Mouse (Mus musculus): ENCODE results near the gene Fut11. TPM values are rescaled to one million over a fixed set of nuclear protein-coding genes. Genes with fewer than 3 reads are reported as not detected.

The Fut11 gene
- polyA plus RNA-seq, 1 experiment from 2014 or later = 29.2 TPM

DNA sequence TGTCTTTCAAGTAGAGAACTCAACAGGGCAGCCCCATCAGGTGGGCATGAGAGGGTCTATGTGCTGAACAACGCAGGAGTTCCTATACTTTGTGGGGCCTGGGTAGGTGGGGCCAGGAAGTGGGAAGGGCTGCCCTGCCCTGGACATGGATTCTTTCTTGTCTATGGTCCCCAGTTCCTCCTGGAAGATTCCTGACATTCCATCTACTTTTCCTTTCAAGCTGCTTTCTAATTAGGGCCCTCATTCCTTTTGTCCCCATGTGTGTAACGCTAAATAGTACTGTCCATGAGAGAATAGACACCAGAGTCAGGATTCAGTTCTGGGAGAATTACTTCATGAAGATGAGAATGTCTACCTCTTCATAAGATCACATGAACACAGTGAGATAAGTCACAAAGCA lies 31.2 kb upstream of the Fut11 start:
- DNase-seq = no peak
- no peak for ATAC-seq (ENCODE audit: insufficient read depth)
- no peaks in the 10 kb centered on the region for H3K9me3 ChIP-seq (ENCODE audit: low read depth, low read length)
- 0 out of 2 replicates have a peak overlapping the region, but pooled peaks have one; percentile 12 for H3K4me2 ChIP-seq
- no peak overlapping the region for H3K9ac ChIP-seq
- peak overlapping the region; percentile 36; the same call in 1 of the 2 replicates for H3K27ac ChIP-seq (ENCODE audit: low read depth)
- no peaks in the 10 kb centered on the region for H3K36me3 ChIP-seq (ENCODE audit: insufficient read depth)
- H3K4me3 ChIP-seq (ENCODE audit: low read depth, low read length) = no peak overlapping the region
- TF ChIP-seq CTCF (IDR thresholded peaks at IDR 0.05; ENCODE audit: low read depth) = no peak
- 57% methylated on average over 2 of the region's 2 CpGs for WGBS
- no peaks in the 10 kb centered on the region for H3K27me3 ChIP-seq (ENCODE audit: insufficient read depth, low read length)
- H3K4me1 ChIP-seq (ENCODE audit: insufficient read depth) = 0 out of 2 replicates have a peak, but pooled peaks cover 8% of the 10 kb centered on the region

- H3K9me3 ChIP-seq (ENCODE audit: low read depth, low read length) = no peaks in the 10 kb centered on the region
- H3K4me1 ChIP-seq (ENCODE audit: insufficient read depth) = 0 out of 2 replicates have a peak, but pooled peaks cover 8% of the 10 kb centered on the region
- DNase-seq = no peak
- H3K4me3 ChIP-seq (ENCODE audit: low read depth, low read length) = no peak overlapping the region; the same call in 1 of the 2 replicates
- peak overlapping the region; percentile 2; the same call in 1 of the 2 replicates for H3K27ac ChIP-seq (ENCODE audit: low read depth)
- H3K36me3 ChIP-seq (ENCODE audit: insufficient read depth) = no peaks in the 10 kb centered on the region
- no peak overlapping the region for H3K4me2 ChIP-seq
- ATAC-seq (ENCODE audit: insufficient read depth) = no peak
- no peaks in the 10 kb centered on the region for H3K27me3 ChIP-seq (ENCODE audit: insufficient read depth, low read length)
- TF ChIP-seq CTCF (IDR thresholded peaks at IDR 0.05; ENCODE audit: low read depth) = no peak
- H3K9ac ChIP-seq = peak overlapping the region; percentile 17; the same call in 1 of the 2 replicates
- WGBS = 40% methylated on average over 3 of the region's 3 CpGs
Measured at GRCm38 (mm10) chr14:20664436-20664835, 30.3 kb upstream of the Fut11 start.

GRCm38 (mm10) chr14:20667469-20667868 lies 27.3 kb upstream of the Fut11 start:
- H3K9ac ChIP-seq = no peak overlapping the region
- no peaks in the 10 kb centered on the region for H3K27me3 ChIP-seq (ENCODE audit: insufficient read depth, low read length)
- ATAC-seq (ENCODE audit: insufficient read depth) = no peak
- H3K4me2 ChIP-seq = no peak overlapping the region
- no peak overlapping the region for H3K27ac ChIP-seq (ENCODE audit: low read depth)
- no peak for TF ChIP-seq CTCF (IDR thresholded peaks at IDR 0.05; ENCODE audit: low read depth)
- no peak for DNase-seq
- H3K4me3 ChIP-seq (ENCODE audit: low read depth, low read length) = no peak overlapping the region
- WGBS = 59% methylated on average over 1 of the region's 1 CpGs
- H3K4me1 ChIP-seq (ENCODE audit: insufficient read depth) = 0 out of 2 replicates have a peak, but pooled peaks cover 5% of the 10 kb centered on the region
- H3K9me3 ChIP-seq (ENCODE audit: low read depth, low read length) = no peaks in the 10 kb centered on the region
- H3K36me3 ChIP-seq (ENCODE audit: insufficient read depth) = no peaks in the 10 kb centered on the region

DNA sequence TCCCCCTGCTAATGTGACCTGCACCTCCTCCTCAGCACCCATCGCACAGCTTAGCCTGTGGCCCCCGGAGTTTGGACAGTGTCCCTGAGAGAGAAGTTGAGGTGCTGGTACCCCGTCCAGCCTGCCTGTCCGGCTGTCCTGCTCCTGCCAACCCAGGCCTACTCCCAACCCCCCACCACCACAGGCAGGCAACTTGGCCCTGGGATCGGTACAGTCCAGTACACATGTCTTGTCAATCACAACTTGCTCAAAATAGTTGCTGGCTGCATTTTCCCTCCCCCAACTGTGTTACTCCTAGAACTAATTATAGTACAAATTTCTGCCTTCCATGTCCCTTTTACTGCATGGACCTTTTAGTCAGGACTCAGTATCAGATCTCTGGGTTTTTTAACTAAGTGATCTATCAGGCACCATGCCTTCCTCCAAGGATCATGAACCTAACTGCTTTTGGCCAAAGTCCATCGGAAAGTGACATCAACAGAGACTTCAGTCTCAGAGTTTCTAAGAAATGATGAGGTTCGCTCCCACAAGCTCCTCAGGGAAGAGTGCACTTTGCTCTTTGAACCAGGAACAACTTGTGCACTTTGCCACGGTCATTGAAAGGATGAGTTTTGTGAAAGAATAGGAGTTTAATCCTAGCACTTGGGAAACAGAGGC lies 26.5 kb upstream of the Fut11 start, which contains the start of gene Synpo2l:
Synpo2l (minus strand) TSS at position 201 of the 657 bp plus-strand sequence.
- DNase-seq (no peak), ATAC-seq (ENCODE audit: insufficient read depth) (no peak)
- 77% methylated on average over 8 of the region's 8 CpGs for whole genome bisulfite sequencing
- H3K36me3 ChIP-seq (ENCODE audit: insufficient read depth) = no peaks in the 10 kb centered on the region
- no peak within 1 kb of the TSS for H3K27ac ChIP-seq (ENCODE audit: low read depth)
- H3K4me3 ChIP-seq (ENCODE audit: low read depth, low read length) = no peak within 1 kb of the TSS
- no peak within 1 kb of the TSS for H3K9ac ChIP-seq
- no peaks in the 10 kb centered on the region for H3K27me3 ChIP-seq (ENCODE audit: insufficient read depth, low read length)
- no peaks in the 10 kb centered on the region for H3K9me3 ChIP-seq (ENCODE audit: low read depth, low read length)
- 0 out of 2 replicates have a peak, but pooled peaks cover 5% of the 10 kb centered on the region for H3K4me1 ChIP-seq (ENCODE audit: insufficient read depth)
- no peak for TF ChIP-seq CTCF (IDR thresholded peaks at IDR 0.05; ENCODE audit: low read depth)
- no peak within 1 kb of the TSS for H3K4me2 ChIP-seq

GRCm38 (mm10) chr14:20672990-20673389 lies 21.8 kb upstream of the Fut11 start:
- Histone ChIP-seq H3K4me2 (peak overlapping the region; percentile 68), H3K4me1 (ENCODE audit: insufficient read depth) (peaks cover 8% of the 10 kb centered on the region; the same call in 1 of the 2 replicates), H3K36me3 (ENCODE audit: insufficient read depth) (peaks cover 26% of the 10 kb centered on the region), H3K27ac (ENCODE audit: low read depth) (no peak overlapping the region), H3K4me3 (ENCODE audit: low read depth, low read length) (no peak overlapping the region), H3K9me3 (ENCODE audit: low read depth, low read length) (no peaks in the 10 kb centered on the region), H3K27me3 (ENCODE audit: insufficient read depth, low read length) (no peaks in the 10 kb centered on the region), H3K9ac (no peak overlapping the region)
- DNase-seq (peak; percentile 69), ATAC-seq (ENCODE audit: insufficient read depth) (no peak)
- TF ChIP-seq CTCF (IDR thresholded peaks at IDR 0.05; ENCODE audit: low read depth) = peak; percentile 56
- WGBS = 93% methylated on average over 2 of the region's 2 CpGs

DNA sequence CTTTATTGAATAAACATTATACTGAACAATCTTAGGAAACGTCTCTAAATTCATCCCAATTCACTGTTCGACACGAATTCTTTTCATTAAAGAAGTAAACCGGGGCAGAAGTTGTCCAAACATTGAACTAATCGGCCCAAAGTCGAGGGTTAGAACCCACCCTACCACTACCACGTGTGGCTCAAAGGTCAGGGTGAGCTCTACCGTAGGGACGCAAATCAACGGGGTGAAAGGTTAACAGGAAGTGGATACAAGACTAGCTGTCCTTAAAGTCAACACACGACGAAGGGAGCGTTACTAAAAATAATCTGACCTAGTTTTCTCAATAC lies 21.1 kb upstream of the Fut11 start:
- peak overlapping the region; percentile 63 for H3K4me3 ChIP-seq (ENCODE audit: low read depth, low read length)
- peak overlapping the region; percentile 48 for H3K9ac ChIP-seq

DNA sequence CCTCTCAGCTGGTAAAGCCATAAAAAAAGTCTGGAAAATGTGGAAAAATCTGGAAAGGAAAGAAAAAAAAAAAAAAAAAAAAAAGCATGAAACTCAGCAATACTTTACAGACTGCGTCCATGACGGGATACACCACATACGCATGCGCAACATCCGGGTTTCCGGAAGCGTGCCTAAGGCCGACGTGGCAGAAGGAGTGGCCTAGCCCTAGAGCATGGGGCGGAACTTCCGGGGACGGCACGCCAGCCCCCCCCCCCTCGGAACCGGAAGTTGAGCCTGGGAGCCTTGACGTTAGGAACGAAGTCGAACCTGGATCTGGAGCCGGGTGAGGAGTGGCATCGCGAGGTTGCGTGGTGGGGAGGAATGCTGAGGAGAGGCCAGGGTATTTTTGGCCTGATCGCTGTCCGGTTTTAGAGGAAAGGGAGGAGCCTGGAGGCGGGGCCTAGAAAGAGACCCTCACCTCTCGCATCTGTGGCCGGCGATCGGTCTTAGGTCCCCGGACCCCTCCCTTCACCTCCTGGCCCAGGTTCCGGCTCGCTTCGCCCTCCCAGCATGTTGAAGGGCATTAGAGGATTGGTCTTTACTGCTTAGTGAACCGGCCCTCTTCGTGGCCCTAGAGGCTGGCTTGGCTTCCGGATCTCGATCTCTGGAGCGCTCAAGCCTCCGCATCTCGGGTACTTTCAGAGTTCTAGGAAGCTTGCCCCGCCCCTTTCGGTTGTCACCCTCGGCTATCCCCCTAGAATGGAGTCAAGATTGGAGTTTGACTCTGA lies 20.5 kb upstream of the Fut11 start, which contains the start of gene Sec24c:
Sec24c (plus strand) TSS at position 245 of the 770 bp plus-strand sequence.
- ATAC-seq (ENCODE audit: insufficient read depth) (peak; percentile 96), DNase-seq (peak; percentile 100)
- Histone ChIP-seq H3K4me1 (ENCODE audit: insufficient read depth) (peaks cover 8% of the 10 kb centered on the region; the same call in 1 of the 2 replicates), H3K36me3 (ENCODE audit: insufficient read depth) (peaks cover 38% of the 10 kb centered on the region), H3K4me3 (ENCODE audit: low read depth, low read length) (peak within 1 kb of the TSS; percentile 63), H3K9ac (peak within 1 kb of the TSS; percentile 65), H3K27ac (ENCODE audit: low read depth) (peak within 1 kb of the TSS; percentile 88), H3K4me2 (peak within 1 kb of the TSS; percentile 68), H3K9me3 (ENCODE audit: low read depth, low read length) (no peaks in the 10 kb centered on the region), H3K27me3 (ENCODE audit: insufficient read depth, low read length) (no peaks in the 10 kb centered on the region)
- no peak for TF ChIP-seq CTCF (IDR thresholded peaks at IDR 0.05; ENCODE audit: low read depth)
- WGBS = 2% methylated on average over 43 of the region's 43 CpGs

More for the DNA sequence above, 21.1 kb upstream of the Fut11 start:
- Histone ChIP-seq H3K4me2 (peak overlapping the region; percentile 68), H3K36me3 (ENCODE audit: insufficient read depth) (peaks cover 33% of the 10 kb centered on the region), H3K4me1 (ENCODE audit: insufficient read depth) (peaks cover 8% of the 10 kb centered on the region; the same call in 1 of the 2 replicates), H3K27ac (ENCODE audit: low read depth) (peak overlapping the region; percentile 88), H3K9me3 (ENCODE audit: low read depth, low read length) (no peaks in the 10 kb centered on the region), H3K27me3 (ENCODE audit: insufficient read depth, low read length) (no peaks in the 10 kb centered on the region)
- no peak for TF ChIP-seq CTCF (IDR thresholded peaks at IDR 0.05; ENCODE audit: low read depth)
- DNase-seq (no peak), ATAC-seq (ENCODE audit: insufficient read depth) (peak; percentile 57)
- WGBS = 8% methylated on average over 13 of the region's 13 CpGs
